Mouse (Mus musculus): ENCODE measurements around the gene Arpc1b.

DNA sequence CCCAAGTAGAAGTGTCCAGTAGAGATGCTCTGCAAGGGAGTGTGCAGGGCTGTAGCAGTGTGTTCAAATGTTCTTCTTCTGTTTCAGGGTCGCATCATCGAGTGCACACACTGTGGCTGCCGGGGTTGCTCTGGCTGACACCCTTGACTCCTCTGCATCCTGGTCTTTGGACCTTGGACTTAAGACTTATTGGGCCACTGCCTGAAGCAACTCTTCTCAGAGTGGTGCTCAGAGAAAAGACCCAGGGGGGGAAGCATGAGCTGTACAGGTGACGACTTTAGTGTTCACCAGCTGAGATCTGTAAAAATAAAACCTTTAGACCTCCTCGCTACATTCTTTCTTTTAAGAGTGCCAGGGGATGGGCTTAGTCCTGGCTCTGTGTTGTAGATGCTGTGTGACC, 33.7 kb downstream of the Arpc1b start:
- no peak for TF ChIP-seq POLR2A (IDR thresholded peaks at IDR 0.05; ENCODE audit: insufficient read depth, low read depth, low read length)
- no peak for TF ChIP-seq CTCF (IDR thresholded peaks at IDR 0.05; ENCODE audit: insufficient read depth, low read depth, low read length)
